Mouse (Mus musculus): ENCODE measurements at regions not wholly inside any gene's neighbourhood (a gene's known extent, or its start where the extent isn't known, plus 50 kb on each side); places are given as distances from the start of the nearest gene placed in this dataset.

DNA sequence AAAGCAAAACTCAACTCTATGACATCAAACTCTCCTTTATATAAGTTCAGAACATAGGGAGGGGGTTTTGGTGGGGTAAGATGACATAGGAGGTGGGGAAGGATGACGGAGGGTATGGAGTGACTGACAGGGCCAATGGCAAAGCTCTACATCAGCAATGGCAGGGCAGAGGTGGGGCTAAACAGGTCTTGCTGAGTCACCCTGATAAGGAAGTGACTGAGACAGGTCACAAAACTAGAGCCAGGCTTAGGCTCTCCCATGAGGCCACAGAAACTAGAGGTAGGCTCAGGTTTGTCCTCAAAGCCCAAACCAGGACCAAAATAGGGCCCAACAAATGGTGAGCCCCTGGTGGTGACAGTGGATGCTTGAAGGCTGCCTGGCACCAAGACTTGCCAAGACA is 114.6 kb downstream of the Trib2 start:
- 86% methylated on average over 1 of the region's 1 CpGs for WGBS

DNA sequence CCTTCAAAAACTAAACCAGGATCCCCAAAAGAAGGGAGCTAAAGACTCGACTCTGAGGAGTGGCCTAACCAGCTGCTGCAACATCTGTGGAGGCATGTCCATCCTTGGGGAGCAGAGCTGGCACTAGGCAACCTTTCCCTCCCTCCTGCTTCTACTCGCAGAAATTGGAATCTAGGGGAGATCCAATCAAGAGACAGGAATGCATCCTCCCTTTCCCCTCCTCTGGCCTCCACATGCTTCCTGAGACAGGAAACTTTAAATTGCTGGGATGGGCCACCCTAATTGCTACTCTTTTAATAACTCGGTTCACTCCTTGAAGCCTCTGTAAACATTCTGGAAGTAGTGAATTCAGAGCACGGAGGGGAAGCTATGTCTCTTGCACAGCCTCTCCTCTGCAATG is 117.9 kb downstream of the Trib2 start:
- H3K27ac ChIP-seq = no peak overlapping the region
- ATAC-seq (ENCODE audit: low FRiP score, low read depth) = no peak
- no peak overlapping the region for H3K4me3 ChIP-seq
- H3K9me3 ChIP-seq = no peaks in the 10 kb centered on the region
- 34% methylated on average over 4 of the region's 4 CpGs for WGBS
- no peak overlapping the region for H3K9ac ChIP-seq
- no peaks in the 10 kb centered on the region for H3K27me3 ChIP-seq (replicated peaks)
- H3K4me1 ChIP-seq = no peaks in the 10 kb centered on the region
- H3K36me3 ChIP-seq = no peaks in the 10 kb centered on the region
- no peak overlapping the region for H3K4me2 ChIP-seq (replicated peaks)

More for the DNA sequence above, 114.6 kb downstream of the Trib2 start:
- Histone ChIP-seq H3K9ac (no peak overlapping the region), H3K4me2 (replicated peaks) (no peak overlapping the region), H3K27ac (no peak overlapping the region), H3K36me3 (no peaks in the 10 kb centered on the region), H3K27me3 (replicated peaks) (no peaks in the 10 kb centered on the region), H3K9me3 (no peaks in the 10 kb centered on the region), H3K4me3 (no peak overlapping the region), H3K4me1 (no peaks in the 10 kb centered on the region)
- no peak for ATAC-seq (ENCODE audit: low FRiP score, low read depth)

DNA sequence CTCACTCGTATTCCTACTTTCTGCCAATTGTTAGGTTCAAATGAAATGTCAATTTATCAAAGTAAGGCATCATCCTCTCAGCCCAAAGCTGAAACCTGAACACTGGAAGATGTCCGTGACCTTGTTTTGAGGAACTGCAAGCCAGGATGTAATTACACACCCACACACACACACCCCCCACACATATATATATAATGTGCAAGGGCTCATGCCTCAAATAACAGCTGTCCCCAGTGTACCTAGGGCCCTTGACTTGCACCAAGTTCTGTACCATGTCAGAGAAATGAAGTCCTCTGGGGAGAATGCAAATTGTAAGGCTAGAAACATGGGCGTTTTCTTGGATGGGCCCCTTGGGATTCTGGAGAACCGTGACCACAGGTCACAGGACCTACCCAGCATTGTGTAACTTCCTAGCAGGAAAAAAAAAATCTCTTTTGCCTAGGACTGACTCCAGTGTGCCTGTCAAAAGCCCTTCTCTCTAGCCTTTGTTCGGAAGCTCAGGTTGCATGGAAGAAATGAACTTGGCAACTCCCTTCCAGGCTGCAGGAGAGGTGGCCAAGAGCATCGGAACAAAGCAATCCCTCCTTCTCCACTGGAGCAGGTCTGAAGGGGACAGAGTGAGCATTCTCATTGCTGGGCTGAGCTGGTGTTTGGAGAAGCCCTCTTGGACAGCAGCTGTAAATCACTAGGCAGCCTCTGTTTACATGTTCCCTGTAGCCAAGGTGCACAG is 118.5 kb downstream of the Trib2 start:
- no peak overlapping the region for H3K4me2 ChIP-seq (replicated peaks)
- no peaks in the 10 kb centered on the region for H3K9me3 ChIP-seq
- H3K4me1 ChIP-seq = no peaks in the 10 kb centered on the region
- H3K27ac ChIP-seq = no peak overlapping the region
- 65% methylated on average over 6 of the region's 6 CpGs for WGBS
- no peaks in the 10 kb centered on the region for H3K36me3 ChIP-seq
- ATAC-seq (ENCODE audit: low FRiP score, low read depth) = no peak
- H3K27me3 ChIP-seq (replicated peaks) = no peaks in the 10 kb centered on the region
- H3K9ac ChIP-seq = no peak overlapping the region
- no peak overlapping the region for H3K4me3 ChIP-seq

DNA sequence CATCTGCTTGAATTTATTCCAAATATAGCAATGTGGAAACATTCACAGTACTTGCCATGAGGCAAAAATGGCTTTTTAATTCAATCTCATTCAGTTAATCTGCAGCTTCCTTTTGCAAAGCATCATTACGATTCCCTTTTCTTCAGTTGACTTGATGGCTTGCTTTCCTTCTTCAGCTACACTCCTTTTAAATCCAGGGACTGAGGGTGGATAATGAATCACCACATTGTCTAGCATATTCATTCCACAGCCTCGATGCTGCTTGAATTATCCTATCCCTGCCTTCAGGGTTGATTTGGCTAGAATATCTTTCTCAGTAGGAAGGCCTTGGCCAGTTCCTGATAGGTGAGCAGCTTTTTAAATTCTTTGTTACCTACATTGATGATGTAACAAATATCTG is 128.4 kb downstream of the Trib2 start:
- H3K9me3 ChIP-seq = no peaks in the 10 kb centered on the region
- no peak for ATAC-seq (ENCODE audit: low FRiP score, low read depth)

DNA sequence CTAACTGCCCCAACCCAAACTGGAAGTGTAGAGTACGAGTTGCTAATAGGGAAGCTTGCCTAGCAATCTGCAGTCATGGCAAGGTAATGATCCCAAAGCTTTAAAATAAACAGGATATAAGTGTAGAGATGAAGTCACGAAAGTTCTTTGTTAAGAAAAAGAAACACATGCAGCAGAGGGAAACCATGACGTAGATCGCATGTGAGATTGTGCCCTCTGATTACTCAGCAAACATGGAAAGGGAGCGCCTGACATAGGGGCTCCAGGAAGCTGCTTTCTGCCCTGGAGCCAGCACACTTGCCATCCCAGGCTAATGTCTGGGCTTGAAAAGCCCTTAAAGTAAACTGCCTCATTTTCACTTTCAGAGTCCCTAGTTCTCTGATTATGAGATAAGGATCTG is 132.4 kb downstream of the Trib2 start:
- Histone ChIP-seq H3K27me3 (replicated peaks) (no peaks in the 10 kb centered on the region), H3K4me2 (replicated peaks) (no peak overlapping the region), H3K4me3 (no peak overlapping the region), H3K9ac (no peak overlapping the region), H3K36me3 (no peaks in the 10 kb centered on the region), H3K27ac (no peak overlapping the region), H3K4me1 (no peaks in the 10 kb centered on the region), H3K9me3 (no peaks in the 10 kb centered on the region)
- no peak for ATAC-seq (ENCODE audit: low FRiP score, low read depth)
- WGBS = 83% methylated on average over 5 of the region's 5 CpGs

More for the DNA sequence above, 128.4 kb downstream of the Trib2 start:
- Histone ChIP-seq H3K4me3 (no peak overlapping the region), H3K27ac (no peak overlapping the region), H3K9ac (no peak overlapping the region), H3K4me1 (no peaks in the 10 kb centered on the region), H3K27me3 (replicated peaks) (no peaks in the 10 kb centered on the region), H3K36me3 (no peaks in the 10 kb centered on the region), H3K4me2 (replicated peaks) (no peak overlapping the region)
- 74% methylated on average over 2 of the region's 2 CpGs for WGBS

GRCm38 (mm10) chr12:15681678-15682355 is 134.9 kb downstream of the Trib2 start:
- Histone ChIP-seq H3K9ac (no peak overlapping the region), H3K27ac (no peak overlapping the region), H3K27me3 (replicated peaks) (no peaks in the 10 kb centered on the region), H3K4me2 (replicated peaks) (no peak overlapping the region), H3K4me3 (no peak overlapping the region), H3K4me1 (no peaks in the 10 kb centered on the region), H3K36me3 (no peaks in the 10 kb centered on the region), H3K9me3 (no peaks in the 10 kb centered on the region)
- 85% methylated on average over 5 of the region's 5 CpGs for WGBS
- no peak for ATAC-seq (ENCODE audit: low FRiP score, low read depth)

- no peak overlapping the region for H3K9ac ChIP-seq
- ATAC-seq (ENCODE audit: low FRiP score, low read depth) = no peak
- H3K4me2 ChIP-seq (replicated peaks) = no peak overlapping the region
- H3K27ac ChIP-seq = no peak overlapping the region
- H3K4me3 ChIP-seq = no peak overlapping the region
- H3K4me1 ChIP-seq = no peaks in the 10 kb centered on the region
- no peaks in the 10 kb centered on the region for H3K27me3 ChIP-seq (replicated peaks)
- H3K36me3 ChIP-seq = no peaks in the 10 kb centered on the region
- H3K9me3 ChIP-seq = no peaks in the 10 kb centered on the region
- WGBS = 86% methylated on average over 3 of the region's 3 CpGs
Measured at GRCm38 (mm10) chr12:15676127-15676526, 140.6 kb downstream of the Trib2 start.

DNA sequence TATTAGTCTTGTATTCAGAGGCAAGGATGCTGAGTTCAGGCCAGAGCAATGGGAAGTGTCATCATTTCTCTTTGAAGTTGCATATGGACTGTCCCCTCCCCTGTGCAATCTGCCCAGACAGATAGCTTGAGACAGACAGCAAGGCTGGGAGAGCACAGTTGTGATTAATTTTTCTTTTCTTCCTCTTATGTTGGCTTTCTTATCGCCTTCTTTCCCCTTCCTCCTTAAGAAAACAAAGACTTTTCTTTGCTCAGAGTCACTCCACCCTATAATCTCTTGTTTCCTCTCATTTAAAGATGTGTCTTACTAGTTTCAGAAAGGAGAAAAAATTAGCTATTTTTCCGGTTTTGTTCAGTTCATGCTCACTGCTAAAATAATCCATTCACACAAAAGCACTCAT is 157.0 kb downstream of the Trib2 start:
- no peak overlapping the region for H3K4me2 ChIP-seq (replicated peaks)
- H3K9ac ChIP-seq = no peak overlapping the region
- 74% methylated on average over 2 of the region's 2 CpGs for WGBS
- no peak overlapping the region for H3K4me3 ChIP-seq
- no peaks in the 10 kb centered on the region for H3K27me3 ChIP-seq (replicated peaks)
- ATAC-seq (ENCODE audit: low FRiP score, low read depth) = no peak
- no peaks in the 10 kb centered on the region for H3K36me3 ChIP-seq
- H3K27ac ChIP-seq = no peak overlapping the region
- no peaks in the 10 kb centered on the region for H3K4me1 ChIP-seq
- no peaks in the 10 kb centered on the region for H3K9me3 ChIP-seq

- Histone ChIP-seq H3K4me3 (no peak overlapping the region), H3K9ac (no peak overlapping the region), H3K27ac (no peak overlapping the region), H3K27me3 (replicated peaks) (no peaks in the 10 kb centered on the region), H3K4me2 (replicated peaks) (no peak overlapping the region), H3K9me3 (no peaks in the 10 kb centered on the region), H3K4me1 (no peaks in the 10 kb centered on the region), H3K36me3 (no peaks in the 10 kb centered on the region)
- WGBS = 73% methylated on average over 2 of the region's 2 CpGs
- no peak for ATAC-seq (ENCODE audit: low FRiP score, low read depth)
Measured at GRCm38 (mm10) chr12:15659332-15659731, 157.4 kb downstream of the Trib2 start.

GRCm38 (mm10) chr12:15657748-15658251 is 158.9 kb downstream of the Trib2 start:
- WGBS = 86% methylated on average over 3 of the region's 3 CpGs

GRCm38 (mm10) chr12:15654585-15654984 is 162.1 kb downstream of the Trib2 start:
- Histone ChIP-seq H3K36me3 (no peaks in the 10 kb centered on the region), H3K27me3 (replicated peaks) (no peaks in the 10 kb centered on the region), H3K4me1 (no peaks in the 10 kb centered on the region), H3K27ac (no peak overlapping the region), H3K9ac (no peak overlapping the region), H3K4me2 (replicated peaks) (no peak overlapping the region), H3K4me3 (no peak overlapping the region), H3K9me3 (no peaks in the 10 kb centered on the region)
- no peak for ATAC-seq (ENCODE audit: low FRiP score, low read depth)
- 92% methylated on average over 4 of the region's 4 CpGs for WGBS

More at GRCm38 (mm10) chr12:15657748-15658251, 158.9 kb downstream of the Trib2 start:
- no peaks in the 10 kb centered on the region for H3K4me1 ChIP-seq
- no peak overlapping the region for H3K27ac ChIP-seq
- no peaks in the 10 kb centered on the region for H3K9me3 ChIP-seq
- no peak overlapping the region for H3K4me3 ChIP-seq
- no peak overlapping the region for H3K9ac ChIP-seq
- H3K27me3 ChIP-seq (replicated peaks) = no peaks in the 10 kb centered on the region
- H3K36me3 ChIP-seq = no peaks in the 10 kb centered on the region
- no peak for ATAC-seq (ENCODE audit: low FRiP score, low read depth)
- H3K4me2 ChIP-seq (replicated peaks) = no peak overlapping the region

- WGBS = 69% methylated on average over 8 of the region's 8 CpGs
- ATAC-seq (ENCODE audit: low FRiP score, low read depth) = no peak
- H3K4me1 ChIP-seq = no peaks in the 10 kb centered on the region
- H3K27me3 ChIP-seq (replicated peaks) = no peaks in the 10 kb centered on the region
- H3K4me3 ChIP-seq = no peak overlapping the region
- H3K36me3 ChIP-seq = no peaks in the 10 kb centered on the region
- no peak overlapping the region for H3K27ac ChIP-seq
- no peaks in the 10 kb centered on the region for H3K9me3 ChIP-seq
- H3K4me2 ChIP-seq (replicated peaks) = no peak overlapping the region
- no peak overlapping the region for H3K9ac ChIP-seq
Measured at GRCm38 (mm10) chr12:15653357-15653763, 163.4 kb downstream of the Trib2 start.

- H3K27ac ChIP-seq = no peak overlapping the region
- H3K4me3 ChIP-seq = no peak overlapping the region
- no peaks in the 10 kb centered on the region for H3K36me3 ChIP-seq
- WGBS = 89% methylated on average over 2 of the region's 2 CpGs
- no peak overlapping the region for H3K9ac ChIP-seq
- no peak overlapping the region for H3K4me2 ChIP-seq (replicated peaks)
- H3K27me3 ChIP-seq (replicated peaks) = no peaks in the 10 kb centered on the region
- H3K4me1 ChIP-seq = no peaks in the 10 kb centered on the region
- no peak for ATAC-seq (ENCODE audit: low FRiP score, low read depth)
- no peaks in the 10 kb centered on the region for H3K9me3 ChIP-seq
Measured at GRCm38 (mm10) chr12:15651293-15651692, 165.4 kb downstream of the Trib2 start.

All from neural tube, embryonic 12.5 days (tissue).